Mouse (Mus musculus) erythroid progenitor cell, adult 5-6 weeks (primary cell): ENCODE data around the gene Map4k4. TPM values are rescaled to one million over a fixed set of nuclear protein-coding genes. Genes with fewer than 3 reads are reported as not detected.

Source experiments
- ATAC-seq: replicated peaks from 2 replicates; pipeline ENCODE4 v1.8.0; 2016; ENCODE audit warnings: moderate number of reproducible peaks, mild to moderate bottlenecking, moderate TSS enrichment, inconsistent platforms; ENCODE audit not compliant: poor library complexity, low FRiP score, severe bottlenecking
- total RNA-seq, 2 experiments: library from RNA; stranded (forward) in 1 of 2; stranded (reverse) in 1 of 2; fragments of 150-400 nt in 1 of 2; fragments of 186-747, 209-891 nt in 1 of 2; gene quantifications; 2 replicates each; pipeline versions ENCODE4 v1.2.3 to v1.2.4; 2015 to 2017; ENCODE audit warnings: low replicate concordance in 2 of 2

Map4k4 gene
- total RNA-seq (2015; ENCODE audit: low replicate concordance) (15.9 and 28.1 TPM in 2 replicates), total RNA-seq (2017; ENCODE audit: low replicate concordance) (13.2 and 28.7 TPM in 2 replicates)

DNA sequence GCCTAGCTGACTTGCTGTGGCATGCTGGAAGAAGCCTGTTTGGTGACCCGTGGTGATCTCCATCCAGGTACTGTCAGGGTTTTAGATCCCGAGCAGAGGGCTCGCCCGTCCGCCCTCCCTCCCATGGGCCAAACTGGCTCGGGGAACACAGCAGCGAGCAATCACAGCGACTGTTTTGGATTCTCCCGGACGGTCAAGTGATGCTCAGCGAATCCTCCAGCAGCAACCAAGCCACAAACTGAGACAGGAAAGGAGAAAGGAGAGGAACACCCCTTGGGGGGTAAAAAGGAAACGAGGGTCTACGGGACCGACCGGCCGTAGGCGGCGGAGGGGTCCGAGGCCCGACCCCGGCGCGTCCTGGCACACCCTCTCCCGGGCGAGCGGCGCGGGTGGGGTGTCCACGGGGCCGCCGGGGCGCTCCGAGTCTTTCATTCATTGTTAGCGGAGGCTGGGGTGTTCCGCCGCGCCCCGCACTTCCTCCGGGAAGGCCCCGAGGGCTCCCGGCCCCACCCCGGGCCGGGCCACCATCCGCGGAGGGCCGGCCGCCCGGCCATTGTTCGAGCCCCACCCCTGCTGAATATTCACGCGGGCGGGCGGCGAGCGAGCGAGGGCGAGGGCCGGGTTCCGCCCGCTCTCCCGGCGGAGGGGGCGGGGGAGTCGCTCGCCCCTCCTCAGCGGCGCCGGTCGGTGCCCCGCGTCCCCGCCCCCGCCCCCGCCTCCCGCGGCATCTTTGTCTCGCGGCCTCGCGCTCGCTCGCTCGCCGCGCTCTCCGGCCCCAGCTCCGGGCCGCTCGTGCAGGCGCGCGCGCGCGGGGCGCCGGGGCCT lies at the start of gene Map4k4:
TSS of gene Map4k4 (plus strand) at position 733 of the 825 bp plus-strand sequence.
- ATAC-seq: no peak

GRCm38 (mm10) chr1:39855949-39856348 lies 44.8 kb upstream of the Map4k4 start:
- ATAC-seq: no peak

GRCm38 (mm10) chr1:39856795-39857447 lies 43.8 kb upstream of the Map4k4 start:
- no peak for ATAC-seq

- ATAC-seq: no peak
Measured at GRCm38 (mm10) chr1:39857448-39857820, 43.3 kb upstream of the Map4k4 start.

- no peak for ATAC-seq
Measured at GRCm38 (mm10) chr1:39859213-39859612, 41.5 kb upstream of the Map4k4 start.

- ATAC-seq: no peak
Measured at GRCm38 (mm10) chr1:39866367-39867141, 34.2 kb upstream of the Map4k4 start.

GRCm38 (mm10) chr1:39867142-39867525 lies 33.6 kb upstream of the Map4k4 start:
- no peak for ATAC-seq

DNA sequence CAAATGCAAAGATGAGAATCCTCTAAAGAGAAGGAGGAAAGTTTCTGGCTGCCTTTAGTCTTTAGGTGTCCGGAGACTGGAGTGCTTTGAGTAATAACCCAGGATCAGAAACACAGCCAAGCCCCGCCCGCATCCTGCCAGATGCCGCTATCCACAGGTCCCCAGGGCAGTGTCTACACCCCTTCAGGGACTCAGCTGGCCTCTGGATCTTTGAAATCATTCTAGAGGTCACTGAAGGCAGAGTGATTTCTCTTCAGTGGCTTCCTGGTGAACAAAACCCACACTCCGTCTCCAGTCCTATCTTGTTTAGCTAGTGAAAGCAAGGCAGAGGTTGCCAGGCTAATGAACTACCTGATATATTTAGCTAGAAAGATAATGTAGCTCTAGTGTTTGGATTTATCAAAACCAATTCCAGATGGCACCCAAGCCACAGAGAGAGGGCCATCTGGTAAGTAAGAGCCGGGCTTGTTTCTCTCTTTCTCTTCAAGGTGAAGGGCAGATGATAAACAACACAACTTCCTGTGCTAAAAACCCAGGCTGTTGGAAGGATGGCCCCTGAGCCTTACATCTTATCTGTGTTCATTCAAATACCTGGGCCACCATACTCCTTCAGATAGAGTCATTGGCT lies 32.6 kb upstream of the Map4k4 start:
- ATAC-seq: no peak

- no peak for ATAC-seq
Measured at GRCm38 (mm10) chr1:39868825-39869571, 31.7 kb upstream of the Map4k4 start.

DNA sequence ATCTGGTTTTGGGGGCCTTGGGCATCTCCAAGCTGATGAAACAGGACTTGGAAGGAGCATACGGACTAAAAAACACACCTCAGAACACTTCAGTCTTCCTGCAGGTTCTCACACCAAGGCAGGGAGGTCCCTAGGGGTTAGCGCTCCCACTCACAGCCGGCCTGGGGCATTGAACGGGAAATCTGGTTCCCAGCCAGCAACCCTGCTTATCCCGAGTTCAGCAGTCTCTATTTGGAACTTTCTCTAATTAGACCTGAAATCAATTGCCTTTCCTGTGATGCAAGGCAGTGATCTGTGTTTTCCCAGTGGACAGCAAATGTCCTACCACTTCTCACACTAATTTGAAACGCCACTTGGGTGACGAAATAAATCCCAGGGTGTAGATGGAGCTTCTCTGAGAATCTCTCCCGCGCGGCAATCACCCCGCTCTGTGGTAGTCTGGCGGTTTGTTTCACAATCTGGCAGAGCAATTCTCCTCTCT lies 31.0 kb upstream of the Map4k4 start:
- no peak for ATAC-seq

DNA sequence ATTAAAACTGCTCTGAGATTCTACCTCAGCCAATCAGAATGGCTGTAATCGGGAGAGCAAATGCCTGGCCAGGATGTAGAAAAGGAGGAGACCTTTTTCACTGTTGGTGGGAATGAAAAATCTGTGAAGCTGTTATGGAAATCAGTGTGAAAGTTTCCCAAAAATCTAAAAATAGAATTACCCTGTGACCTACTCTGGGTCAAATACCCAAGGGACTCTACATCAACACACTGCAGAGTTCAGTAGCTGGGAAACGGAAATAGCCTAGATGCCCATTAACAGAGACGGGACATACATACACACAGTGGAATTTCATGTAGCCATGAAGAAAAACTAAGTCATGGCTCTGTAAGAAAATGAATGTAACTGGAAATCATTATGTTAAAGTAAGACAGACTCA lies 22.7 kb upstream of the Map4k4 start:
- no peak for ATAC-seq

DNA sequence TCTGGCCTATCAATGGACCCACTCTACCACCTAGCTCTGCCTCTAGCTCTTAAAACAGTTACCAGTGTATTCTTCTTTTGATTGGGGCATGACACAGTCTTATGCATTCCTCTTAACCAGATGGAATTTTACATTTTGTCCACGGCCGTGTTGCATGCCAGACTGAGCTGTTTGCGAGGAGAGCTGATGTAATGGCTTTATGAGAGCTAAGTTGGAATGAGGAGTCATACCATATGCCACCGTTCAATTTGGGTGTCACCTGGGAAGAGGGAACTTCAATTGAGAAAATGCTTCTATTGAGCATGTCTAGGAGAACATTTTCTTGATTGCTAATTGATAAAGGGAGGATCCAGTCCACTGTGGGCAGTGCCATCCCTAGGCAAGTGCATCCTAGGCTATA lies 18.2 kb upstream of the Map4k4 start:
- ATAC-seq: no peak

DNA sequence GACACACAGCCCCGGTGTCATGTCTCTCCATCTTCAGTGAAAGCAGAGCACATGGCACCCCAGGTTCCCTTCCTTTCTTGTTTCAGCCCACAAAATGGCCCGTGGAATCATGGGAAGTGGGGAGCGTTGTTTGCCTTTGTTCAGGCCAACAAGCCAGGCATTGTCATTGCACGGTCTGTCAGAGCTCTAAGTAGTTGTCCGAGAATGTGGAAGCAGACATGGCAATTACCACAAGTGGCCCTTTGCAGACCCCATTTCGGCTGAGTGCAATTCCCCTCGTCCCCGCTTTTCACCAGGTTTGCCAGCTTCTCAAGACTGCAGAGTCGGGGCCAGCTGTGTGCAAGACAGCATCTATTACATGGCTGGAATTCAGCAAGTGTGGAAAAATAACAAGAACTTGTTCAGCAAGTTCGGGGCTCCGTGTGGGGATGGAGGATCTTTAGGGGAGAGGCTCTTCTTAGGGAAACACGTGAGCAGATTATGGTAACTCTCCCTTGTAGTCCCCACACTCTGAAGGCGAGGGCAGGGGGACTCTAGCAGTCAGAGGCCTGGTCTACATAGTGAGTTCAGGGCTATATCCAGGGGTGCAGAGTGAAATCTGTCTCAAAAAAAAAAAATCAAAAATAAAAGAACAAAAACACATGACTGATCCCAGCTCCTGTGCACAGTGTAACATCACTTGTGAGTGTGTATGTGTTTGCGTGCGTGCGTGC lies 15.8 kb upstream of the Map4k4 start:
- no peak for ATAC-seq

DNA sequence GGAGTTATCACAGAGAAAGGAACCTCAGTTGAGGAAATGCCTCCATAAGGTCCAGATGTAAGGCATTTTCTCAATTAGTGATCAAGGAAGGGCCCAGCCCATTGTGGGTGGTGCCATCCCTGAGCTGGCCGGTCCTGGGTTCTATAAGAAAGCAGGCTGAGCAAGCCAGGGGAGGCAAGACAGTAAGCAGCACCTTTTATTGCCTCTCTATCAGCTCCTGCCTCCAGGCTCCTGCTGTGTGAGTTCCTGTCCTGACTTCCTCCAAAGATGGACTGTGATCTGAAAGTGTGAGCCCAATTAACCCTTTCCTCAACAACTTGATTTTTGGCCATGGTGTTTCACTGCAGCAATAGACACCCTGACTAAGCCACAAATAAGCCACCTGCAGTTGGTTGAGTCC lies 12.7 kb upstream of the Map4k4 start:
- no peak for ATAC-seq

DNA sequence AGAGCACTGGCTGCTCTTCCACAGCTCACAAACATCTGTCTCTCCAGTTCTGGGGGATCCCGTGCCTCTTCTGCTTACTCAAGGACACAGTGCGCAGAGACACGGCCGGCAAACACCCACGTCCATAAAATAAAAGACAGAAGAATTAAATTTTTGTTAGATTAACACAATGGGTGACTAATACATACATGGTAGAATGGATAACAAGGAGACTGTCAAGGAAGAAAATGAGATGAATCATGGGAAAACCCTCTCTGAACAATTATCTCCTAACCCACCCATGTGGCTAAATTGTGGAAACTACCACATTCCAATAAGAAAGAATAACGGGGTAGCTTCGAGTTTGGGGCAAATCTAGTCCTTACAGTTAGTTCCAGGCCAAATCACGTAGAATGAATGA lies 11.3 kb upstream of the Map4k4 start:
- ATAC-seq: no peak

DNA sequence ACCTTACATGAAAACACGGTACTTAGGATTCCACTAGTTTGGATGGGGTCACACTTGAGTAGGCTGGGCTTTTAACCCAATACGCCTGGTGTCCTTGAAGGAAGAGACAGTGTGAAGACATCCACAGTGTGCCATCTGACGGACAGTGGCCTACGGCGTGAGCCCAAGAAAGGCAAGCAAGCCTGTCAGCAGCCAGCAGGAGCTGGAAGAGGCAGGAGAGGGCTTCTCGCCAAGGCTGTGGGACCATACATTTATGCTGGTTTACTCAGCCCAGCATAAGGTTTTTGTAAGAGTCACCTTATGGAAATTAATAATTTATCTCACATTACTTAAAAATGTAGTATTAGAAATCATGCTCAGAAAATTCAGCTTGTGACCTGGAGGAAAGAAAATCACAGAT lies 10.7 kb upstream of the Map4k4 start:
- ATAC-seq: no peak

DNA sequence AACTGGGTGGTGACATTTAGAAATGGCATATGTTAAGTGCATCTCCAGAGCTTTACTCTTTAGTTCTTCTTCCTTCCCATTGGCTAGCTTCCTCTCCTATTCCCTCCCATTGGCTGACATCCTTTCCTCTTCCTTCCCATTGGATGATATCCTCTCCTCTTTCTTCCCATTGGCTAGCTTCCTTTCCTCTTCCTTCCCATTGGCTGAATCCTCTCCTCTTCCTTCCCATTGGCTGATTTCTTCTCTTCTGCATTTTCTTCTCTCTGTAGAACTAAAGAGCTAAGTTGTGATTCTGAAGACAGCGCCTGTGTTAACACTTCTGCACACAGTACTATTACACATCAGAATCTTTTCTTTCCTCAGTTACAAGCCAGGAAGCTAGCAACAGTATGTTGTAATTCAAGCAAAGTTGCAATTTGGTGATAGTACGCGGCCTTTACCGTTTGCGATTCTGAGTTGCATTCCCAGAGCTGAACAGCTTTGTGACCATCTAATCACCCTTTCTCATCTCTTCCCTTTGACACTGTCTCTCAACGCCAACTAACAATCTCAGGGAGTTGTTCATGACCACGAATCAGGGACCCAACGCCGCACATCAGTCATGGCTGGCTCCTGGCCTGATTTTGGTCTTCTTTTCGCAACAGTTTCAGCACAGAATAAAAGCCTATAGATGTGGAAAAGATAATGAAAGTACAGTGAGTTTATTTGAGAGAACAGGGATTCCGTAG lies 7.4 kb upstream of the Map4k4 start:
- no peak for ATAC-seq

GRCm38 (mm10) chr1:39895097-39895496 lies 5.6 kb upstream of the Map4k4 start:
- no peak for ATAC-seq
